Mouse (Mus musculus): Measurements from ENCODE around the gene Otulinl. TPM values are rescaled to one million over a fixed set of nuclear protein-coding genes. Genes with fewer than 3 reads are reported as not detected.

Gene Otulinl
- polyA plus RNA-seq, 1 experiment from 2014 or later: 3.5 TPM

GRCm38 (mm10) chr15:27691213-27691612, 9.8 kb upstream of the Otulinl start:
- Histone ChIP-seq H3K4me3 (ENCODE audit: low read depth, low read length) (no peak overlapping the region), H3K36me3 (ENCODE audit: control insufficient read depth, insufficient read depth, low read length) (no peaks in the 10 kb centered on the region), H3K9ac (ENCODE audit: low read depth, low read length) (no peak overlapping the region), H3K4me1 (ENCODE audit: control insufficient read depth, insufficient read depth, low read length) (no peaks in the 10 kb centered on the region), H3K9me3 (replicated peaks; ENCODE audit: control insufficient read depth, low read length) (0 out of 2 replicates have a peak, but pooled peaks cover 2% of the 10 kb centered on the region), H3K27me3 (ENCODE audit: control insufficient read depth, insufficient read depth, low read length) (no peaks in the 10 kb centered on the region), H3K4me2 (no peak overlapping the region), H3K27ac (ENCODE audit: low read depth, low read length) (no peak overlapping the region)
- ATAC-seq (replicated peaks; ENCODE audit: insufficient number of reproducible peaks, low FRiP score, low TSS enrichment): no peak
- 82% methylated on average over 7 of the region's 7 CpGs for WGBS (ENCODE audit: insufficient replicate concordance)

GRCm38 (mm10) chr15:27688041-27688651, 6.8 kb upstream of the Otulinl start:
- Histone ChIP-seq H3K27ac (ENCODE audit: low read depth, low read length) (no peak overlapping the region), H3K9ac (ENCODE audit: low read depth, low read length) (no peak overlapping the region), H3K27me3 (ENCODE audit: control insufficient read depth, insufficient read depth, low read length) (0 out of 2 replicates have a peak, but pooled peaks cover 5% of the 10 kb centered on the region), H3K4me2 (no peak overlapping the region), H3K9me3 (replicated peaks; ENCODE audit: control insufficient read depth, low read length) (no peaks in the 10 kb centered on the region), H3K36me3 (ENCODE audit: control insufficient read depth, insufficient read depth, low read length) (no peaks in the 10 kb centered on the region), H3K4me1 (ENCODE audit: control insufficient read depth, insufficient read depth, low read length) (no peaks in the 10 kb centered on the region), H3K4me3 (ENCODE audit: low read depth, low read length) (no peak overlapping the region)
- ATAC-seq (replicated peaks; ENCODE audit: insufficient number of reproducible peaks, low FRiP score, low TSS enrichment): no peak
- WGBS (ENCODE audit: insufficient replicate concordance): 42% methylated on average over 9 of the region's 9 CpGs

DNA sequence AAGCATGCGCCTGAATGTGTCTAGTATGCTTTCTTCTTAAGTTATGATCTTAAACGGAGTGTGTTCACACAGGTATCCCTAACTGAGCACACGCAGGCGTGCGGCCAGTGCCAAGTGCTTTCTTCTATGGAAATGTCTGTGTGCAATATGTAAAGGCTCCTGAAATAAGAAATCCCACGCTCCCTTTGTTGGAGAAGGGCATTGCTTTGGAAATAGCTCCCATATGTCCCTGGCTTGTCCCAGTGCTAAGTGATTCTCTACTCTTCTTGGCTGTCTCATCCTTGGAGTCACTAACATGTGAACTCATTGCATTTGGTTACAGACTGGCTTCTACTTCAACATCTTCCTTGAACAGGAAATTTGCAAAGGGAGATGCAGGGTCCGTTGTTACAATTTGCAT, 3.4 kb upstream of the Otulinl start:
- peaks cover 2% of the 10 kb centered on the region; the same call in 1 of the 2 replicates for H3K4me1 ChIP-seq (ENCODE audit: control insufficient read depth, insufficient read depth, low read length)
- ATAC-seq (replicated peaks; ENCODE audit: insufficient number of reproducible peaks, low FRiP score, low TSS enrichment): no peak
- 83% methylated on average over 7 of the region's 7 CpGs for WGBS (ENCODE audit: insufficient replicate concordance)
- H3K9me3 ChIP-seq (replicated peaks; ENCODE audit: control insufficient read depth, low read length): no peaks in the 10 kb centered on the region
- peaks cover 14% of the 10 kb centered on the region for H3K27me3 ChIP-seq (ENCODE audit: control insufficient read depth, insufficient read depth, low read length)
- H3K27ac ChIP-seq (ENCODE audit: low read depth, low read length): no peak overlapping the region
- H3K36me3 ChIP-seq (ENCODE audit: control insufficient read depth, insufficient read depth, low read length): no peaks in the 10 kb centered on the region
- no peak overlapping the region for H3K4me3 ChIP-seq (ENCODE audit: low read depth, low read length)
- no peak overlapping the region for H3K4me2 ChIP-seq
- H3K9ac ChIP-seq (ENCODE audit: low read depth, low read length): no peak overlapping the region

GRCm38 (mm10) chr15:27683206-27683605, 1.8 kb upstream of the Otulinl start:
- Histone ChIP-seq H3K27me3 (ENCODE audit: control insufficient read depth, insufficient read depth, low read length) (peaks cover 14% of the 10 kb centered on the region), H3K4me1 (ENCODE audit: control insufficient read depth, insufficient read depth, low read length) (peaks cover 2% of the 10 kb centered on the region; the same call in 1 of the 2 replicates), H3K36me3 (ENCODE audit: control insufficient read depth, insufficient read depth, low read length) (no peaks in the 10 kb centered on the region), H3K9ac (ENCODE audit: low read depth, low read length) (no peak overlapping the region), H3K9me3 (replicated peaks; ENCODE audit: control insufficient read depth, low read length) (no peaks in the 10 kb centered on the region), H3K27ac (ENCODE audit: low read depth, low read length) (no peak overlapping the region), H3K4me2 (no peak overlapping the region), H3K4me3 (ENCODE audit: low read depth, low read length) (no peak overlapping the region)
- 85% methylated on average over 1 of the region's 1 CpGs for WGBS (ENCODE audit: insufficient replicate concordance)
- ATAC-seq (replicated peaks; ENCODE audit: insufficient number of reproducible peaks, low FRiP score, low TSS enrichment): no peak

DNA sequence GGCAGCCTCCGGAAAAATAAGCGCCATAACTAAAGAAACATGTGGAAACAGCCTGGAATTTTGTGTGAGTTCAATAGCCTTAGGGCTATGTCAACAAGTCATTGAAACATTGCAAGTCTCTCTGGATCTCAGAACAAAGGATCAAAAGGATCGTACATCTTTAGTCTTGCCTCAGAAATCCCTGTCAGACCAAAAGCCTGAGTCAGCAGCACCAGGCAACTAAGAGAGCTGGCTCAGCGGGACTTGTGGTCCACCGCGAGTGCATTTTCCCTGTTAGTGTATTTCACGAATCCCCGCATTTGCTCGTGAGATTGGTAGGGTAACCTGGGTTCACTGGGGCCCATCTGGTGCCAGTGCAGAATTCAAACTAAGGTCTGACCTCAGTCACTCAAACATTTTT, 1.2 kb upstream of the Otulinl start:
- Histone ChIP-seq H3K36me3 (ENCODE audit: control insufficient read depth, insufficient read depth, low read length) (no peaks in the 10 kb centered on the region), H3K27me3 (ENCODE audit: control insufficient read depth, insufficient read depth, low read length) (peaks cover 14% of the 10 kb centered on the region), H3K27ac (ENCODE audit: low read depth, low read length) (no peak overlapping the region), H3K9me3 (replicated peaks; ENCODE audit: control insufficient read depth, low read length) (no peaks in the 10 kb centered on the region), H3K4me1 (ENCODE audit: control insufficient read depth, insufficient read depth, low read length) (peaks cover 2% of the 10 kb centered on the region; the same call in 1 of the 2 replicates), H3K4me2 (no peak overlapping the region), H3K9ac (ENCODE audit: low read depth, low read length) (no peak overlapping the region), H3K4me3 (ENCODE audit: low read depth, low read length) (no peak overlapping the region)
- ATAC-seq (replicated peaks; ENCODE audit: insufficient number of reproducible peaks, low FRiP score, low TSS enrichment): no peak
- 55% methylated on average over 9 of the region's 9 CpGs for WGBS (ENCODE audit: insufficient replicate concordance)

DNA sequence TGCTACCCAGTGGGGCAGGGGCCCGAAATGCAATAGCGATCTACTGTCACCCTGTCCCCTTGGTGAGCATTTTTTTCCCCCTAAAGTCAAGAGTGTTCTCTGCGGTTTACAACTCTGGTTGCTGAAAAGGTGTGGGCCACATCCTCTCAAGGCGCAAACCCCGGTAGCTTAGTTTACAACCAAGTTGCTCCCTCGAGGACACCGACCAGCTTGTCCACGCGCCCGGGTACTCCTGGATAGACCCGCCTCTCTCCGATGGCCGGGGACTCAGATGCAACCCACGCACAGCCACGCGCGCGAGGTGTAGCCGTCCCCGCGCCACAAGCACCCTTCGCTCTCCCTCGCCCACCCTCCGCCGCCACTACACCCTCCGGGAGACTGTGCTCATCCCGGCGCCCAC, 382 bp downstream of the Otulinl start:
- WGBS (ENCODE audit: insufficient replicate concordance): 3% methylated on average over 28 of the region's 28 CpGs
- ATAC-seq (replicated peaks; ENCODE audit: insufficient number of reproducible peaks, low FRiP score, low TSS enrichment): no peak; the same call in 1 of the 2 replicates
- Histone ChIP-seq H3K4me3 (ENCODE audit: low read depth, low read length) (peak overlapping the region; percentile 72), H3K27ac (ENCODE audit: low read depth, low read length) (no peak overlapping the region), H3K4me2 (peak overlapping the region; percentile 95), H3K4me1 (ENCODE audit: control insufficient read depth, insufficient read depth, low read length) (peaks cover 2% of the 10 kb centered on the region; the same call in 1 of the 2 replicates), H3K9me3 (replicated peaks; ENCODE audit: control insufficient read depth, low read length) (no peaks in the 10 kb centered on the region), H3K36me3 (ENCODE audit: control insufficient read depth, insufficient read depth, low read length) (no peaks in the 10 kb centered on the region), H3K9ac (ENCODE audit: low read depth, low read length) (peak overlapping the region; percentile 76), H3K27me3 (ENCODE audit: control insufficient read depth, insufficient read depth, low read length) (peaks cover 14% of the 10 kb centered on the region)

DNA sequence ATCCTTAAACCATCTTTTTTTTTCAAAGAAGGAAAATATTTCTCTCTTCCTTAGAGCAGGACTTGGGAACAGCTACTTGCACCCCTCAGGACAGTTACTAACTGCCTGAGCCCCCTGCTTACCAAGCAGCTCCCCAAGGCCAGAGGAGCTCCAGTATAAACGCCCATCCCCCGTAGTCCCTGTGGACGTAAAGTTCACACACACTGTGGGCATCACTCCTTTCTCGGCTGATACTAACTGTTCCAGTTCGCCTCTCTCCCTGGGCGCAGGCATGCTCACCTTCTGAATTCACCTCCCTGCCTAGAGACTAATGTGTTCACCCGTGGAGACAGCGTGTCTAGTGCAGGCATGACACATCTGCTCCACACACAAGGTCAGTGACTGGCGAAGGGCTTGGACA, 2.9 kb downstream of the Otulinl start:
- no peaks in the 10 kb centered on the region for H3K9me3 ChIP-seq (replicated peaks; ENCODE audit: control insufficient read depth, low read length)

DNA sequence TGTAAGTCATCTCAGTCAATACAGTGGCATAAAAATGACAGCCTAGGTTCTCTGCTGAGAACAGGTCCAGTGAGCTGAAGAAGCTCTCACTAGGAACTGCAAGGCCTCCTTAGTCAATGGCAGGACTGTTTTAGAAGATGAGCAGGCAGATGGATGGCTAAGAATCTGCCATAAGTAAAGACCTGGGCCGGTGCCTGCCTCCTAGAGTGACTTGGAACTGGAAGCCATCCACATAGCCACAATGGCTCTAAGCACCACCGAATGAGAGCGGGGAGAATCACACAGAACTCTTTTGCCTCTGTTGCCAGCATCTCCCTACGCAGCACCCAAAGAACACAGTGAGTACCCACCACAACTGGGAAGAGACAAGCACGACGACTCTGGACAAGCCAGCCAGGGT, 3.6 kb downstream of the Otulinl start:
- Histone ChIP-seq H3K4me2 (no peak overlapping the region), H3K4me3 (ENCODE audit: low read depth, low read length) (no peak overlapping the region), H3K9me3 (replicated peaks; ENCODE audit: control insufficient read depth, low read length) (no peaks in the 10 kb centered on the region), H3K27ac (ENCODE audit: low read depth, low read length) (no peak overlapping the region), H3K36me3 (ENCODE audit: control insufficient read depth, insufficient read depth, low read length) (no peaks in the 10 kb centered on the region), H3K4me1 (ENCODE audit: control insufficient read depth, insufficient read depth, low read length) (peaks cover 2% of the 10 kb centered on the region; the same call in 1 of the 2 replicates), H3K27me3 (ENCODE audit: control insufficient read depth, insufficient read depth, low read length) (peaks cover 9% of the 10 kb centered on the region), H3K9ac (ENCODE audit: low read depth, low read length) (no peak overlapping the region)
- ATAC-seq (replicated peaks; ENCODE audit: insufficient number of reproducible peaks, low FRiP score, low TSS enrichment): no peak
- WGBS (ENCODE audit: insufficient replicate concordance): 87% methylated on average over 6 of the region's 6 CpGs

More for the DNA sequence above, 2.9 kb downstream of the Otulinl start:
- no peak for ATAC-seq (replicated peaks; ENCODE audit: insufficient number of reproducible peaks, low FRiP score, low TSS enrichment)
- no peak overlapping the region for H3K4me2 ChIP-seq
- 77% methylated on average over 9 of the region's 9 CpGs for WGBS (ENCODE audit: insufficient replicate concordance)
- H3K27me3 ChIP-seq (ENCODE audit: control insufficient read depth, insufficient read depth, low read length): peaks cover 12% of the 10 kb centered on the region
- peaks cover 2% of the 10 kb centered on the region; the same call in 1 of the 2 replicates for H3K4me1 ChIP-seq (ENCODE audit: control insufficient read depth, insufficient read depth, low read length)
- no peak overlapping the region for H3K4me3 ChIP-seq (ENCODE audit: low read depth, low read length)
- H3K36me3 ChIP-seq (ENCODE audit: control insufficient read depth, insufficient read depth, low read length): no peaks in the 10 kb centered on the region
- H3K27ac ChIP-seq (ENCODE audit: low read depth, low read length): no peak overlapping the region
- H3K9ac ChIP-seq (ENCODE audit: low read depth, low read length): no peak overlapping the region

DNA sequence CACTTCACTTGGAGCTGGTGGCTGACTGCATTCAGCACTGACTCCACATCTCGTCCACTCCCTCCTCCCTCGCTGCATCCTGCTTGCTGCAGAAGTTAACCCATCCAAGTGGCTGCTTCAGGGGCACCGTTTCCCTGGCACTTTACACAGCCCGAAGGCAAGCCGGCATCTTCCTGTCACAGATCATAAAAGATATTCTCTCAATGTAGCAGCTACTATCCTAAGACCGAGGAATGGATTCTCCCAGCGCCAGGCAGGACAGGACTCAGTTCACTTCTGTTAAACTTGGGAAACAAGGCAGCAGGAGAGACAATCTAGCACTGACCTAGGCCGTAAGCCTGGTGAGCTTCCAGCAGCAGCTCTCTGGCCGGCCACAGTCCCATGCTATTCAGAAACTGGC, 5.2 kb downstream of the Otulinl start:
- H3K36me3 ChIP-seq (ENCODE audit: control insufficient read depth, insufficient read depth, low read length): no peaks in the 10 kb centered on the region
- WGBS (ENCODE audit: insufficient replicate concordance): 58% methylated on average over 9 of the region's 9 CpGs
- no peaks in the 10 kb centered on the region for H3K9me3 ChIP-seq (replicated peaks; ENCODE audit: control insufficient read depth, low read length)
- H3K4me1 ChIP-seq (ENCODE audit: control insufficient read depth, insufficient read depth, low read length): peaks cover 2% of the 10 kb centered on the region; the same call in 1 of the 2 replicates
- ATAC-seq (replicated peaks; ENCODE audit: insufficient number of reproducible peaks, low FRiP score, low TSS enrichment): no peak
- H3K4me3 ChIP-seq (ENCODE audit: low read depth, low read length): no peak overlapping the region
- H3K27ac ChIP-seq (ENCODE audit: low read depth, low read length): no peak overlapping the region
- no peak overlapping the region for H3K9ac ChIP-seq (ENCODE audit: low read depth, low read length)
- peaks cover 9% of the 10 kb centered on the region for H3K27me3 ChIP-seq (ENCODE audit: control insufficient read depth, insufficient read depth, low read length)
- no peak overlapping the region for H3K4me2 ChIP-seq

Data from heart, embryonic 11.5 days (tissue).